22 mouse cellular contexts compared by ENCODE assay signal in genomic region chr10:51181752-51182151, GRCm38 (mm10).
"Had no signal": no experiment of that assay in that cellular context is flagged by ENCODE, and none has a peak within 500 bp of the region (broad histone marks: within the 10 kb centered on the region; RNA-seq: fewer than 3 reads in every experiment).

No protein-coding gene starts in this region.

- H3K4me3 ChIP-seq: liver, embryonic 13.5 days; liver, embryonic 15.5 days; lung, embryonic 15.5 days; midbrain, embryonic 10.5 days; midbrain, embryonic 13.5 days; midbrain, embryonic 15.5 days; neural tube, embryonic 12.5 days; stomach, embryonic 15.5 days had no signal

- H3K27ac ChIP-seq: liver, embryonic 13.5 days; liver, embryonic 15.5 days; lung, embryonic 15.5 days; macrophage; midbrain, embryonic 10.5 days; midbrain, embryonic 13.5 days; midbrain, embryonic 15.5 days; neural tube, embryonic 12.5 days; stomach, embryonic 15.5 days; stomach, postnatal 0 days had no signal

- ATAC-seq: liver, postnatal 0 days; lung, postnatal 0 days; midbrain, embryonic 13.5 days; midbrain, embryonic 15.5 days had no signal

- DNase-seq: liver, embryonic 13.5 days; liver, postnatal 0 days; lung, adult 2 months; lung, postnatal 14 days; lung, postnatal 36 days; retina, postnatal 1 day; right cerebral cortex, adult 18-20 months; right cerebral cortex, postnatal 25 days; right cerebral cortex, postnatal 4 days; spleen, adult 18-20 months; thymus, adult 2 months; thymus, postnatal 25 days had no signal

- H3K36me3 ChIP-seq: liver, embryonic 13.5 days; liver, embryonic 15.5 days; lung, embryonic 15.5 days; midbrain, embryonic 10.5 days; midbrain, embryonic 13.5 days; midbrain, embryonic 15.5 days; neural tube, embryonic 12.5 days; stomach, embryonic 15.5 days had no signal

- H3K27me3 ChIP-seq: liver, embryonic 13.5 days; liver, embryonic 15.5 days; lung, embryonic 15.5 days; midbrain, embryonic 13.5 days; midbrain, embryonic 15.5 days; neural tube, embryonic 12.5 days; stomach, embryonic 15.5 days had no signal
